Mouse (Mus musculus) G1E (cell line): ENCODE measurements around the gene Olfr221.

Source experiments
- CTCF ChIP-seq: IDR thresholded peaks from 2 replicates; pipeline ENCODE4 v1.5.1; 2012; ENCODE audit warnings: low read depth, low read length, inconsistent platforms, mixed read lengths
- GATA1 ChIP-seq: IDR thresholded peaks from 2 replicates; pipeline ENCODE4 v1.6.1; 2012; ENCODE audit warnings: borderline replicate concordance, low read length, inconsistent platforms, mixed read lengths
- TAL1 ChIP-seq: conservative IDR thresholded peaks from 2 replicates; pipeline ENCODE4 v1.6.1; 2012; ENCODE audit warnings: low read depth, low read length, inconsistent platforms, mixed read lengths

- TF ChIP-seq GATA1 (no peak), CTCF (no peak), TAL1 (no peak)
Observed at GRCm38 (mm10) chr14:52059982-52060381, 17.7 kb upstream of the Olfr221 start.
